Comparison of ENCODE assay signal across 8 mouse cellular contexts in genomic region chr2:156863487-156864160, GRCm38 (mm10). TPM values are rescaled to one million over a fixed set of nuclear protein-coding genes. Genes with fewer than 3 reads are reported as not detected.
DNase-seq lines count a peak whose midpoint lies in the region; ATAC-seq and TF ChIP-seq lines count a peak whose summit lies in the region.

No protein-coding gene starts in this region.

- peaks cover 39% of the 10 kb centered on the region for H3K36me3 ChIP-seq in hindbrain, embryonic 14.5 days (replicated peaks; ENCODE audit: control insufficient read depth, insufficient read depth)
- H3K36me3 ChIP-seq in liver, adult 2 months (ENCODE audit: control insufficient read depth, insufficient read depth, low read length), result peaks cover 23% of the 10 kb centered on the region
- peaks cover 12% of the 10 kb centered on the region; the same call in 1 of the 2 replicates for H3K36me3 ChIP-seq in midbrain, postnatal 0 days (ENCODE audit: insufficient read depth, low read length)

- H3K79me2 ChIP-seq in liver, adult 2 months (ENCODE audit: control insufficient read depth, insufficient read depth, low read length), result peaks cover 16% of the 10 kb centered on the region; the same call in 1 of the 2 replicates

- H3K9me3 ChIP-seq in hindbrain, embryonic 14.5 days (ENCODE audit: control insufficient read depth, low read length), result no peaks in the 10 kb centered on the region
- H3K9me3 ChIP-seq in midbrain, postnatal 0 days (ENCODE audit: low read length), result no peaks in the 10 kb centered on the region

- H3K4me2 ChIP-seq in hindbrain, embryonic 14.5 days (replicated peaks), result peak overlapping the region; percentile 86
- H3K4me2 ChIP-seq in midbrain, postnatal 0 days (ENCODE audit: low read depth, low read length, poor library complexity, severe bottlenecking), result peak overlapping the region; percentile 91

- H3K27me3 ChIP-seq in hindbrain, embryonic 14.5 days (ENCODE audit: control insufficient read depth, insufficient read depth, low read length), result no peaks in the 10 kb centered on the region
- H3K27me3 ChIP-seq in liver, adult 2 months (ENCODE audit: control insufficient read depth, insufficient read depth, low read length), result no peaks in the 10 kb centered on the region
- H3K27me3 ChIP-seq in midbrain, postnatal 0 days (ENCODE audit: insufficient read depth, low read length), result no peaks in the 10 kb centered on the region

- TF ChIP-seq POLR2A in liver, adult 2 months (IDR thresholded peaks at IDR 0.05; ENCODE audit: extremely low read depth, insufficient read depth, low read length), result no peak

- no peak for TF ChIP-seq CTCF in liver, adult 2 months (IDR thresholded peaks at IDR 0.05; ENCODE audit: low read depth, low read length)
- no peak for TF ChIP-seq CTCF in midbrain, postnatal 0 days (IDR thresholded peaks at IDR 0.05)

- peak overlapping the region; percentile 83 for H3K9ac ChIP-seq in hindbrain, embryonic 14.5 days
- peak overlapping the region; percentile 99 for H3K9ac ChIP-seq in liver, adult 2 months (ENCODE audit: low read depth, low read length)
- H3K9ac ChIP-seq in midbrain, postnatal 0 days (replicated peaks; ENCODE audit: low read length, poor library complexity, severe bottlenecking), result peak overlapping the region; percentile 98

- 4% methylated on average over 28 of the region's 28 CpGs for WGBS in hindbrain, embryonic 14.5 days
- WGBS in liver, adult 2 months, result under 1% methylated on average over 28 of the region's 28 CpGs
- WGBS in midbrain, postnatal 0 days, result 4% methylated on average over 28 of the region's 28 CpGs

- peaks cover 22% of the 10 kb centered on the region for H3K4me1 ChIP-seq in hindbrain, embryonic 14.5 days (replicated peaks; ENCODE audit: control insufficient read depth, insufficient read depth, low read length)
- H3K4me1 ChIP-seq in liver, adult 2 months (ENCODE audit: control insufficient read depth, insufficient read depth, low read length), result peaks cover 21% of the 10 kb centered on the region
- H3K4me1 ChIP-seq in midbrain, postnatal 0 days (ENCODE audit: insufficient read depth, low read length), result peaks cover 5% of the 10 kb centered on the region; the same call in 1 of the 2 replicates

- H3K4me3 ChIP-seq in hindbrain, embryonic 14.5 days (replicated peaks; ENCODE audit: low read length), result peak overlapping the region; percentile 66
- H3K4me3 ChIP-seq in liver, adult 2 months (ENCODE audit: insufficient read depth, low read depth, low read length), result peak overlapping the region; percentile 94
- H3K4me3 ChIP-seq in midbrain, postnatal 0 days (ENCODE audit: low read depth, low read length), result peak overlapping the region; percentile 100

- peak; percentile 64 for DNase-seq in A20 (ENCODE audit: low read depth, low spot score)
- peak; percentile 82 for DNase-seq in NIH3T3 (ENCODE audit: low read depth)
- no peak for DNase-seq in hindbrain, embryonic 14.5 days (ENCODE audit: low spot score)
- DNase-seq in liver, adult 2 months (ENCODE audit: extremely low read depth, low read depth, low spot score), result peak; percentile 95
- DNase-seq in midbrain, postnatal 0 days (ENCODE audit: low spot score), result no peak
- DNase-seq in thymus, postnatal 14 days, result peak; percentile 44
- no peak for DNase-seq in layer of hippocampus, adult 11-12 months (ENCODE audit: low spot score)

- peak; percentile 50 for ATAC-seq in erythroid progenitor cell, adult 5-6 weeks (replicated peaks; ENCODE audit: low FRiP score, poor library complexity, severe bottlenecking)
- ATAC-seq in hindbrain, embryonic 14.5 days (ENCODE audit: low FRiP score), result no peak; the same call in 1 of the 2 replicates
- peak; percentile 20 for ATAC-seq in midbrain, postnatal 0 days (ENCODE audit: low FRiP score)

- H3K27ac ChIP-seq in hindbrain, embryonic 14.5 days, result peak overlapping the region; percentile 90
- peak overlapping the region; percentile 98 for H3K27ac ChIP-seq in liver, adult 2 months (replicated peaks; ENCODE audit: insufficient read depth, low read depth, low read length)
- H3K27ac ChIP-seq in midbrain, postnatal 0 days (ENCODE audit: low read depth, low read length), result peak overlapping the region; percentile 87

RNA-seq across cellular contexts. Expression of gene Rab5if, which starts 0.7 kb away (rescaled TPM):
- 62.7 and 85.9 TPM in 2 replicates for total RNA-seq in erythroid progenitor cell, adult 5-6 weeks (2015; ENCODE audit: low replicate concordance)
- 28.8 and 48.1 TPM in 2 replicates for total RNA-seq in erythroid progenitor cell, adult 5-6 weeks (2017; ENCODE audit: low replicate concordance)
- polyA plus RNA-seq in hindbrain, embryonic 14.5 days (2014; fragmentation: Nextera tagmentation; extraction: Ambion mirVana), result 174 and 176 TPM in 2 replicates
- 149 and 196 TPM in 2 replicates for total RNA-seq in liver, adult 2 months (2014; rRNA removed)
- polyA plus RNA-seq in liver, adult 2 months (2012; rRNA removed), result 122 and 142 TPM in 2 replicates
- 115 and 137 TPM in 2 replicates for total RNA-seq in midbrain, postnatal 0 days (2014; rRNA removed)
- polyA plus RNA-seq in midbrain, postnatal 0 days (2015; fragmentation: Nextera tagmentation; extraction: Ambion mirVana), result 149 and 155 TPM in 2 replicates

RNA-seq across cellular contexts. Expression of gene 4930518I15Rik, which starts 5.9 kb away (rescaled TPM):
- 3.2 TPM in 1 of 2 replicates, not detected in the other for total RNA-seq in erythroid progenitor cell, adult 5-6 weeks (2015; ENCODE audit: low replicate concordance)
- total RNA-seq in erythroid progenitor cell, adult 5-6 weeks (2017; ENCODE audit: low replicate concordance), result 3.9 and 4.0 TPM in 2 replicates
- 4.0 and 5.4 TPM in 2 replicates for polyA plus RNA-seq in hindbrain, embryonic 14.5 days (2014; fragmentation: Nextera tagmentation; extraction: Ambion mirVana)
- 1.1 and 2.1 TPM in 2 replicates for total RNA-seq in liver, adult 2 months (2014; rRNA removed)
- polyA plus RNA-seq in liver, adult 2 months (2012; rRNA removed), result 0.17 and 0.55 TPM in 2 replicates
- total RNA-seq in midbrain, postnatal 0 days (2014; rRNA removed), result 0.94 and 0.99 TPM in 2 replicates
- 2.8 and 2.9 TPM in 2 replicates for polyA plus RNA-seq in midbrain, postnatal 0 days (2015; fragmentation: Nextera tagmentation; extraction: Ambion mirVana)

RNA-seq across cellular contexts. Expression of gene Sla2, which starts 23.4 kb away (rescaled TPM):
- total RNA-seq in erythroid progenitor cell, adult 5-6 weeks (2015; ENCODE audit: low replicate concordance), result 0.72 TPM in 1 of 2 replicates, not detected in the other
- total RNA-seq in erythroid progenitor cell, adult 5-6 weeks (2017; ENCODE audit: low replicate concordance), result 0.26 and 0.68 TPM in 2 replicates
- 0.14 and 0.20 TPM in 2 replicates for polyA plus RNA-seq in hindbrain, embryonic 14.5 days (2014; fragmentation: Nextera tagmentation; extraction: Ambion mirVana)
- total RNA-seq in liver, adult 2 months (2014; rRNA removed), result 0.09 and 0.13 TPM in 2 replicates
- polyA plus RNA-seq in liver, adult 2 months (2012; rRNA removed), result 0.10 and 0.20 TPM in 2 replicates
- total RNA-seq in midbrain, postnatal 0 days (2014; rRNA removed), result not detected in 2 replicates
- 0.07 TPM in 1 of 2 replicates, not detected in the other for polyA plus RNA-seq in midbrain, postnatal 0 days (2015; fragmentation: Nextera tagmentation; extraction: Ambion mirVana)

RNA-seq across cellular contexts. Expression of gene Tgif2, which starts 23.8 kb away (rescaled TPM):
- total RNA-seq in erythroid progenitor cell, adult 5-6 weeks (2015; ENCODE audit: low replicate concordance), result 2.2 and 3.8 TPM in 2 replicates
- total RNA-seq in erythroid progenitor cell, adult 5-6 weeks (2017; ENCODE audit: low replicate concordance), result 1.9 and 18.2 TPM in 2 replicates
- 18.9 and 21.5 TPM in 2 replicates for polyA plus RNA-seq in hindbrain, embryonic 14.5 days (2014; fragmentation: Nextera tagmentation; extraction: Ambion mirVana)
- total RNA-seq in liver, adult 2 months (2014; rRNA removed), result 0.28 and 0.67 TPM in 2 replicates
- polyA plus RNA-seq in liver, adult 2 months (2012; rRNA removed), result 0.65 and 0.77 TPM in 2 replicates
- 8.6 and 10.8 TPM in 2 replicates for total RNA-seq in midbrain, postnatal 0 days (2014; rRNA removed)
- polyA plus RNA-seq in midbrain, postnatal 0 days (2015; fragmentation: Nextera tagmentation; extraction: Ambion mirVana), result 6.9 and 8.2 TPM in 2 replicates

Comparison
In these comparisons a context has a peak if more than half of its experiments do, and no peak if none do; other contexts are left out.
1. DNase-seq: peak in A20 (single experiment), NIH3T3 (single experiment), liver, adult 2 months (single experiment) and thymus, postnatal 14 days (single experiment); none in hindbrain, embryonic 14.5 days (single experiment), midbrain, postnatal 0 days (single experiment) and layer of hippocampus, adult 11-12 months (single experiment).
2. Peak in every context shown above with its lines, with median percentiles within 50 percentile points of each other: H3K27ac ChIP-seq, H3K4me3 ChIP-seq and H3K9ac ChIP-seq.